ENCODE assay signal across 45 mouse cellular contexts in the genomic region with DNA sequence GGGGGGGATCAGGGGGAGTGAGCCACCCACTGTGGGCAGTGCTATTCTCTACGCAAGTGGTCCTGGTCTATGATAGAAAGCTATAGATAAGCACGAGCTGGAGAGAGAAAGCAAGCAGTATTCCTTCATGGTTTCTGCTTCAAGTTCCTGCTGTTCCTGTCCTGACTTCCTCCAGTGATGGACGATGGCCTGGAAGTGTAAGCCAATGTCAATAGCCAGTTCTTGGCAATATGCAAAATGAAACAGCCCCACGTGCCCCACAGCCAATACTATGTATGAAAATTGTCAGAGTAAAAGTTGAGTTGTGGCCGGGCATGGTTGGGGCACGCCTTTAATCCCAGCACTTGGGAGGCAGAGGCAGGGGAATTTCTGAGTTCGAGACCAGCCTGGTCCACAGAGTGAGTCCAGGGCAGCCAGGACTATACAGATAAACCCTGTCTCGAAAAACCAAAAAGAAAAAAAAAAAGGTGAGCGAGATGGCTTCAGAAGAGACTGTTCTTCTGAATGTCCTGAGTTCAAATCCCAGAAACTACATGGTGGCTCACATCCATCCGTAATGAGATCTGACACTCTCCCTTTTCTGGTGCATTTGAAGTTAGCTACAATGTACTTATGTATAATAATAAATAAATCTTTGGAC. TPM values are rescaled to one million over a fixed set of nuclear protein-coding genes. Genes with fewer than 3 reads are reported as not detected.
"Had no signal": no experiment of that assay in that cellular context is flagged by ENCODE, and none has a peak within 500 bp of the region (broad histone marks: within the 10 kb centered on the region; RNA-seq: fewer than 3 reads in every experiment).

No protein-coding gene starts in this region.

- H3K27ac ChIP-seq: heart, embryonic 10.5 days; heart, embryonic 13.5 days; heart, embryonic 15.5 days; hindbrain, embryonic 10.5 days; hindbrain, embryonic 12.5 days; hindbrain, embryonic 13.5 days; hindbrain, embryonic 14.5 days; hindbrain, embryonic 15.5 days; hindbrain, postnatal 0 days; intestine, embryonic 15.5 days; kidney, embryonic 15.5 days; kidney, postnatal 0 days; layer of hippocampus, adult 2 months had no signal

- ATAC-seq: hindbrain, embryonic 16.5 days; hindbrain, postnatal 0 days; inflammation-experienced regulatory T-cells, adult 6 months; intestine, embryonic 15.5 days; intestine, embryonic 16.5 days; intestine, postnatal 0 days had no signal

- H3K27me3 ChIP-seq: hindbrain, embryonic 15.5 days; intestine, embryonic 15.5 days; kidney, embryonic 15.5 days had no signal

- H3K9me3 ChIP-seq: heart, embryonic 10.5 days; heart, embryonic 12.5 days; heart, embryonic 13.5 days; heart, embryonic 15.5 days; hindbrain, embryonic 10.5 days; hindbrain, embryonic 12.5 days; hindbrain, embryonic 13.5 days; hindbrain, embryonic 15.5 days; intestine, embryonic 15.5 days; kidney, embryonic 15.5 days had no signal

- H3K9ac ChIP-seq: heart, embryonic 12.5 days; heart, embryonic 13.5 days; heart, embryonic 15.5 days; hindbrain, embryonic 12.5 days; hindbrain, embryonic 13.5 days; hindbrain, embryonic 14.5 days; hindbrain, embryonic 15.5 days; intestine, embryonic 15.5 days; kidney, embryonic 15.5 days had no signal

- H3K4me1 ChIP-seq: heart, embryonic 12.5 days; heart, embryonic 15.5 days; hindbrain, embryonic 12.5 days had no signal

- DNase-seq: heart, postnatal 10 days; heart, postnatal 14 days; heart, postnatal 36 days; heart, postnatal 4 days; kidney, adult 11 months; kidney, adult 18-20 months; kidney, adult 2 months; kidney, adult 8-10 months; kidney, adult 9 months; kidney, postnatal 10 days; kidney, postnatal 14 days; kidney, postnatal 25 days; kidney, postnatal 36 days; kidney, postnatal 4 days; layer of hippocampus, adult 9-11 months; layer of hippocampus, postnatal 36 days had no signal

- H3K4me3 ChIP-seq: heart, embryonic 10.5 days; heart, embryonic 12.5 days; heart, embryonic 13.5 days; heart, embryonic 15.5 days; hindbrain, embryonic 10.5 days; hindbrain, embryonic 12.5 days; hindbrain, embryonic 13.5 days; hindbrain, embryonic 15.5 days; intestine, embryonic 15.5 days; kidney, embryonic 15.5 days; layer of hippocampus, adult 2 months had no signal

- H3K36me3 ChIP-seq: heart, embryonic 10.5 days; heart, embryonic 12.5 days; heart, embryonic 13.5 days; heart, embryonic 15.5 days; hindbrain, embryonic 10.5 days; hindbrain, embryonic 12.5 days; hindbrain, embryonic 13.5 days; hindbrain, embryonic 15.5 days; intestine, embryonic 15.5 days; kidney, embryonic 15.5 days had no signal

- H3K4me2 ChIP-seq: heart, embryonic 11.5 days; heart, embryonic 12.5 days; heart, embryonic 13.5 days; heart, embryonic 15.5 days; hindbrain, embryonic 12.5 days; hindbrain, embryonic 13.5 days; hindbrain, embryonic 14.5 days; hindbrain, embryonic 15.5 days; intestine, embryonic 15.5 days; kidney, embryonic 15.5 days had no signal

RNA-seq across cellular contexts. Expression of a gene that starts 57.8 kb away (rescaled TPM):
- total RNA-seq: heart, postnatal 10 days; heart, postnatal 14 days; heart, postnatal 25 days; heart, postnatal 36 days; heart, postnatal 4 days; hematopoietic stem cell, adult 5-6 weeks had no signal
- polyA plus RNA-seq: heart, embryonic 10.5 days; heart, embryonic 11.5 days; heart, embryonic 12.5 days; heart, embryonic 13.5 days; heart, embryonic 14.5 days; heart, embryonic 15.5 days; heart, embryonic 16.5 days; heart, postnatal 0 days; hindbrain, embryonic 11.5 days; hindbrain, embryonic 12.5 days; hindbrain, embryonic 13.5 days; hindbrain, embryonic 14.5 days; inflammation-experienced regulatory T-cells, adult 6 months; intestine, embryonic 14.5 days; intestine, embryonic 15.5 days; intestine, embryonic 16.5 days; intestine, postnatal 0 days; kidney, embryonic 14.5 days; kidney, embryonic 15.5 days; kidney, embryonic 16.5 days; kidney, postnatal 0 days; large intestine, adult 2 months had no signal
